Mouse (Mus musculus): ENCODE data around the gene Cdc42se2. TPM values are rescaled to one million over a fixed set of nuclear protein-coding genes. Genes with fewer than 3 reads are reported as not detected.

Cdc42se2 gene
- total RNA-seq, 1 experiment = 53.8 TPM

- Histone ChIP-seq H3K36me3 (ENCODE audit: control insufficient read depth, insufficient read depth, low read length, poor library complexity, severe bottlenecking) (no peaks in the 10 kb centered on the region), H3K9me3 (ENCODE audit: control insufficient read depth, insufficient read depth, low read depth, low read length) (no peaks in the 10 kb centered on the region), H3K4me3 (ENCODE audit: insufficient read depth in 1 of 2, low read depth in 1 of 2, low read length in 2 of 2, poor library complexity in 1 of 2, severe bottlenecking in 1 of 2) (no peak overlapping the region), H3K27ac (ENCODE audit: insufficient read depth, low read depth, low read length, poor library complexity, severe bottlenecking) (no peak overlapping the region), H3K9ac (ENCODE audit: insufficient read depth, low read depth, low read length, poor library complexity, severe bottlenecking) (no peak overlapping the region), H3K4me1 (ENCODE audit: control insufficient read depth in 2 of 2, insufficient read depth in 2 of 2, low read length in 2 of 2, poor library complexity in 1 of 2) (no peaks in the 10 kb centered on the region)
- no peak for TF ChIP-seq MAFK (IDR thresholded peaks at IDR 0.05; ENCODE audit: insufficient read depth, low read depth, low read length)
- no peak for TF ChIP-seq CHD2 (IDR thresholded peaks at IDR 0.05; ENCODE audit: low read depth, low read length)
- TF ChIP-seq HCFC1 (IDR thresholded peaks at IDR 0.05; ENCODE audit: borderline replicate concordance, insufficient read depth, low read length) = no peak
- TF ChIP-seq ZC3H11A (IDR thresholded peaks at IDR 0.05; ENCODE audit: borderline replicate concordance, low read depth, low read length) = no peak
- TF ChIP-seq ZNF384 (IDR thresholded peaks at IDR 0.05; ENCODE audit: low read depth, low read length) = no peak
- DNase-seq (ENCODE audit: low read depth, low spot score) = no peak
- in situ Hi-C loops (cut with MboI; ENCODE audit: low sequenced_read_pairs in 2 of 2, unreplicated experiment in 2 of 2) = no loop called here
These were observed 39.3 kb upstream of the Cdc42se2 start for GRCm38 (mm10) chr11:54826819-54827218.

GRCm38 (mm10) chr11:54825774-54826173 is 38.3 kb upstream of the Cdc42se2 start:
- Histone ChIP-seq H3K4me3 (ENCODE audit: insufficient read depth in 1 of 2, low read depth in 1 of 2, low read length in 2 of 2, poor library complexity in 1 of 2, severe bottlenecking in 1 of 2) (no peak overlapping the region), H3K36me3 (ENCODE audit: control insufficient read depth, insufficient read depth, low read length, poor library complexity, severe bottlenecking) (no peaks in the 10 kb centered on the region), H3K27ac (ENCODE audit: insufficient read depth, low read depth, low read length, poor library complexity, severe bottlenecking) (no peak overlapping the region), H3K9me3 (ENCODE audit: control insufficient read depth, insufficient read depth, low read depth, low read length) (no peaks in the 10 kb centered on the region), H3K9ac (ENCODE audit: insufficient read depth, low read depth, low read length, poor library complexity, severe bottlenecking) (no peak overlapping the region), H3K4me1 (ENCODE audit: control insufficient read depth in 2 of 2, insufficient read depth in 2 of 2, low read length in 2 of 2, poor library complexity in 1 of 2) (no peaks in the 10 kb centered on the region)
- in situ Hi-C loops (cut with MboI; ENCODE audit: low sequenced_read_pairs in 2 of 2, unreplicated experiment in 2 of 2) = no loop called here
- no peak for DNase-seq (ENCODE audit: low read depth, low spot score)
- no peak for TF ChIP-seq ZC3H11A (IDR thresholded peaks at IDR 0.05; ENCODE audit: borderline replicate concordance, low read depth, low read length)
- no peak for TF ChIP-seq ZNF384 (IDR thresholded peaks at IDR 0.05; ENCODE audit: low read depth, low read length)
- TF ChIP-seq HCFC1 (IDR thresholded peaks at IDR 0.05; ENCODE audit: borderline replicate concordance, insufficient read depth, low read length) = no peak
- TF ChIP-seq MAFK (IDR thresholded peaks at IDR 0.05; ENCODE audit: insufficient read depth, low read depth, low read length) = no peak
- TF ChIP-seq CHD2 (IDR thresholded peaks at IDR 0.05; ENCODE audit: low read depth, low read length) = no peak

- in situ Hi-C loops (cut with MboI; ENCODE audit: low sequenced_read_pairs in 2 of 2, unreplicated experiment in 2 of 2) = no loop called here
- Histone ChIP-seq H3K4me3 (ENCODE audit: insufficient read depth in 1 of 2, low read depth in 1 of 2, low read length in 2 of 2, poor library complexity in 1 of 2, severe bottlenecking in 1 of 2) (no peak overlapping the region), H3K27ac (ENCODE audit: insufficient read depth, low read depth, low read length, poor library complexity, severe bottlenecking) (no peak overlapping the region), H3K36me3 (ENCODE audit: control insufficient read depth, insufficient read depth, low read length, poor library complexity, severe bottlenecking) (no peaks in the 10 kb centered on the region), H3K9ac (ENCODE audit: insufficient read depth, low read depth, low read length, poor library complexity, severe bottlenecking) (no peak overlapping the region), H3K9me3 (ENCODE audit: control insufficient read depth, insufficient read depth, low read depth, low read length) (no peaks in the 10 kb centered on the region), H3K4me1 (ENCODE audit: control insufficient read depth in 2 of 2, insufficient read depth in 2 of 2, low read length in 2 of 2, poor library complexity in 1 of 2) (peaks cover 0 to 4% of the 10 kb centered on the region in 2 experiments; a peak in 1 of 4 replicates)
- DNase-seq (ENCODE audit: low read depth, low spot score) = no peak
- TF ChIP-seq CHD2 (IDR thresholded peaks at IDR 0.05; ENCODE audit: low read depth, low read length) (no peak), HCFC1 (IDR thresholded peaks at IDR 0.05; ENCODE audit: borderline replicate concordance, insufficient read depth, low read length) (no peak), MAFK (IDR thresholded peaks at IDR 0.05; ENCODE audit: insufficient read depth, low read depth, low read length) (no peak), ZNF384 (IDR thresholded peaks at IDR 0.05; ENCODE audit: low read depth, low read length) (no peak), ZC3H11A (IDR thresholded peaks at IDR 0.05; ENCODE audit: borderline replicate concordance, low read depth, low read length) (no peak)
These were observed 36.0 kb upstream of the Cdc42se2 start for GRCm38 (mm10) chr11:54823467-54823866.

GRCm38 (mm10) chr11:54819489-54819888 is 32.0 kb upstream of the Cdc42se2 start:
- Histone ChIP-seq H3K9me3 (ENCODE audit: control insufficient read depth, insufficient read depth, low read depth, low read length) (no peaks in the 10 kb centered on the region), H3K9ac (ENCODE audit: insufficient read depth, low read depth, low read length, poor library complexity, severe bottlenecking) (no peak overlapping the region), H3K36me3 (ENCODE audit: control insufficient read depth, insufficient read depth, low read length, poor library complexity, severe bottlenecking) (no peaks in the 10 kb centered on the region), H3K4me3 (ENCODE audit: insufficient read depth in 1 of 2, low read depth in 1 of 2, low read length in 2 of 2, poor library complexity in 1 of 2, severe bottlenecking in 1 of 2) (no peak overlapping the region; a peak in 1 of 4 replicates), H3K4me1 (ENCODE audit: control insufficient read depth in 2 of 2, insufficient read depth in 2 of 2, low read length in 2 of 2, poor library complexity in 1 of 2) (peaks cover 0 to 4% of the 10 kb centered on the region in 2 experiments; a peak in 1 of 4 replicates), H3K27ac (ENCODE audit: insufficient read depth, low read depth, low read length, poor library complexity, severe bottlenecking) (no peak overlapping the region)
- in situ Hi-C loops (cut with MboI; ENCODE audit: low sequenced_read_pairs in 2 of 2, unreplicated experiment in 2 of 2) = no loop called here
- no peak for TF ChIP-seq ZNF384 (IDR thresholded peaks at IDR 0.05; ENCODE audit: low read depth, low read length)
- no peak for TF ChIP-seq ZC3H11A (IDR thresholded peaks at IDR 0.05; ENCODE audit: borderline replicate concordance, low read depth, low read length)
- no peak for TF ChIP-seq HCFC1 (IDR thresholded peaks at IDR 0.05; ENCODE audit: borderline replicate concordance, insufficient read depth, low read length)
- no peak for TF ChIP-seq MAFK (IDR thresholded peaks at IDR 0.05; ENCODE audit: insufficient read depth, low read depth, low read length)
- TF ChIP-seq CHD2 (IDR thresholded peaks at IDR 0.05; ENCODE audit: low read depth, low read length) = no peak
- DNase-seq (ENCODE audit: low read depth, low spot score) = no peak

GRCm38 (mm10) chr11:54817449-54817848 is 30.0 kb upstream of the Cdc42se2 start:
- TF ChIP-seq ZNF384 (IDR thresholded peaks at IDR 0.05; ENCODE audit: low read depth, low read length) (no peak), CHD2 (IDR thresholded peaks at IDR 0.05; ENCODE audit: low read depth, low read length) (no peak), HCFC1 (IDR thresholded peaks at IDR 0.05; ENCODE audit: borderline replicate concordance, insufficient read depth, low read length) (no peak), MAFK (IDR thresholded peaks at IDR 0.05; ENCODE audit: insufficient read depth, low read depth, low read length) (no peak), ZC3H11A (IDR thresholded peaks at IDR 0.05; ENCODE audit: borderline replicate concordance, low read depth, low read length) (no peak)
- Histone ChIP-seq H3K4me1 (ENCODE audit: control insufficient read depth in 2 of 2, insufficient read depth in 2 of 2, low read length in 2 of 2, poor library complexity in 1 of 2) (peaks cover 0 to 4% of the 10 kb centered on the region in 2 experiments; a peak in 1 of 4 replicates), H3K4me3 (ENCODE audit: insufficient read depth in 1 of 2, low read depth in 1 of 2, low read length in 2 of 2, poor library complexity in 1 of 2, severe bottlenecking in 1 of 2) (no peak overlapping the region), H3K36me3 (ENCODE audit: control insufficient read depth, insufficient read depth, low read length, poor library complexity, severe bottlenecking) (no peaks in the 10 kb centered on the region), H3K9me3 (ENCODE audit: control insufficient read depth, insufficient read depth, low read depth, low read length) (no peaks in the 10 kb centered on the region), H3K27ac (ENCODE audit: insufficient read depth, low read depth, low read length, poor library complexity, severe bottlenecking) (no peak overlapping the region), H3K9ac (ENCODE audit: insufficient read depth, low read depth, low read length, poor library complexity, severe bottlenecking) (no peak overlapping the region)
- in situ Hi-C loops (cut with MboI; ENCODE audit: low sequenced_read_pairs in 2 of 2, unreplicated experiment in 2 of 2) = no loop called here
- DNase-seq (ENCODE audit: low read depth, low spot score) = no peak

All from ES-E14 (cell line).